Mouse (Mus musculus): ENCODE measurements around the gene Pdzk1ip1.

The Pdzk1ip1 gene

DNA sequence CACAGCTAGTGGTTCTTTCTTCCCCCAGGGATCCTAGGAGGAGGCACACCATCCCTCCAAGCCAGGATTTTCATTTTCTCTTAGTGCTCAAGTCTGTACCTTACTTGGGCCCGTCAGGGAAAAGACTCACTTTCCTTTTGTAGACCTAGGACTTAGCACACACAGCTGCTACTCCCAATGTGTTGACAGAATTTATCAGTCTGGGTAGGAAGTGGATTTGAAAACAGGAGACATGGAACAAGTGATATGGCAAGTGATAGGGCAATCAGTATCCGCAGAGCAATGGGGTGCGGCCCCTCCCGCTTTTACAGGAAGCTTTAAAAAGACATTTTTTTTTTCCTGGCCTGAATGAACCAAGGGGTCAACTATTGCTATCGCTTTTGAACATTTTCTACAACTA lies 44.6 kb downstream of the Pdzk1ip1 start:
- DNase-seq = peak; percentile 7

DNA sequence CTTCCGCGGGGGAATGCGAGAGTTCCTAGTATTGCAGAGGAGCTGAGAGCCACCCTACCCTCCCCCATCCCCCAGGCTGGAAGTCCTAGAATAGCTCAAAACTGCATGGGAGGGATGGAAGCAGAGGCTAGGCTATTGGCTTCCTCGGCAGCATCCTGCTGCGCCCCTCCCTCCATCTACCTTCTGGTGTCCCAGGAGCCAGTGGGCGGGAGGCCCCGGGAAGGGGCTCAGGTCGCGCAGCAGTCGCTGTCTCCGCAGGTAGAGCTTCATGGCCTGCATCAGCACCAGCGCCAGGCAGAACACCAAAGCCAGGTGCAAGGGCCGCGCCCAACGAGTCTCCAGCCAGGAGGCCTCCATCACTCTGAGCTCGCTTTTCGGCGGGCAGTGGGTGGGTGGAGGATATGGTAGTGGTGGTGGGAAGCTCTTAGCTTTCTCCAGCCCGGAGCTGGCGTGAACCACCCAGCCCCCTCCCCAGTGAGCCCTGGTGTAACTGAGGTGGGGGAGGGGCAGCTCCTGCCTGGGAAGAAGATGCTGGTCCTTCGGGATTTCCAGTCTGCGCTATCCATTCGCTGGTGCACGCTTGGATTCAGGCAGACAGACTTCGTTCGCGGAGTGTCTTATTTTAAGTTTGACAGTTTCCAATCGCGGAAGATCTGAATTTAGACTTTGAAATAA lies 45.2 kb downstream of the Pdzk1ip1 start, which contains the start of gene Cyp4x1:
Gene Cyp4x1, minus strand, starts transcription at position 661 of the 675 bp plus-strand sequence.
- DNase-seq = peak; percentile 67

DNA sequence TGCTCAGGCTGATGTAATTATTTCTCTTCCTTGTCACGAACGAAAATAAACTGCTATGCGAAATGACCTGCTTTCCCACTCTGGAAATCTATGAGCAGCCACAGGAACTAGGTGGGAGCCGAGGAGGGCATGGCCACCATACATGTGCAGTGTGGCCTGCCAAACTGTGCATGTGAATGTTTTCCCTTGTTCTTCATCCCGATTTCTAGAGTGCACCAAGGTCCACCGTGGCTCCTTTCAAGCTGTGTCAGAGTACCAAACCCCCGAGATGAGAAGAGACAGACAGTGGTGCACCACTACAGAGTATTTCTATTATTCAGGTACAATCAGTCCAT lies 45.8 kb downstream of the Pdzk1ip1 start:
- no peak for DNase-seq
